Mouse (Mus musculus) forebrain, embryonic 16.5 days (tissue): ENCODE measurements around the gene Tns4. TPM values are rescaled to one million over a fixed set of nuclear protein-coding genes. Genes with fewer than 3 reads are reported as not detected.

Source experiments
- ATAC-seq: fragments of 200-750 bp; cut with Nextera tagmentation; 2 replicates; pipeline ENCODE4 v1.8.0; 2017; ENCODE audit warnings: mild to moderate bottlenecking, moderate library complexity
- H3K27ac ChIP-seq: fragments of 300-500 bp; sonication (generic); 2 replicates; pipeline ENCODE4 v1.5.1; 2014; ENCODE audit warnings: low read length, control low read depth
- H3K27me3 ChIP-seq: fragments of 300-500 bp; sonication (generic); replicated peaks from 2 replicates; pipeline ENCODE4 v1.6.1; 2014; ENCODE audit warnings: low read length; ENCODE audit not compliant: control insufficient read depth, insufficient read depth
- H3K36me3 ChIP-seq: fragments of 300-500 bp; sonication (generic); 2 replicates; pipeline ENCODE4 v1.6.1; 2014; ENCODE audit not compliant: control insufficient read depth, insufficient read depth
- H3K4me1 ChIP-seq: fragments of 300-500 bp; sonication (generic); replicated peaks from 2 replicates; pipeline ENCODE4 v1.6.1; 2014; ENCODE audit warnings: low read length; ENCODE audit not compliant: control insufficient read depth, insufficient read depth
- H3K4me2 ChIP-seq: fragments of 300-500 bp; sonication (generic); 2 replicates; pipeline ENCODE4 v1.6.1; 2014; ENCODE audit warnings: mild to moderate bottlenecking, low read length, control low read depth
- H3K4me3 ChIP-seq: fragments of 300-500 bp; sonication (generic); replicated peaks from 2 replicates; pipeline ENCODE4 v1.5.1; 2014; ENCODE audit warnings: mild to moderate bottlenecking, low read length, control low read depth
- H3K9ac ChIP-seq: fragments of 300-500 bp; sonication (generic); replicated peaks from 2 replicates; pipeline ENCODE4 v1.6.1; 2014; ENCODE audit warnings: low read depth, low read length, control low read depth
- H3K9me3 ChIP-seq: fragments of 300-500 bp; sonication (generic); 2 replicates; pipeline ENCODE4 v1.6.1; 2016; ENCODE audit warnings: low read length; ENCODE audit not compliant: control insufficient read depth
- WGBS: fragments of 180-500 bp; shearing (Covaris S2); extraction: QIAGEN DNeasy Blood & Tissue Kit; methylation state at CpG from one replicate; pipeline ENCODE4 v1.1.7; 2014; 5-methylcytosine and 5-hydroxymethylcytosine counted together
- polyA plus RNA-seq: library from polyadenylated mRNA; unstranded; fragments of >200 nt; fragmentation: Nextera tagmentation; extraction: Ambion mirVana; gene quantifications from 2 replicates; pipeline ENCODE4 v1.2.1, GENCODE M21; 2015

Gene Tns4
- polyA plus RNA-seq, 1 experiment from 2014 or later: not detected

GRCm38 (mm10) chr11:99022384-99022933, 66.6 kb downstream of the Tns4 start:
- H3K9ac ChIP-seq: no peak overlapping the region
- no peaks in the 10 kb centered on the region for H3K27me3 ChIP-seq
- 71% methylated on average over 5 of the region's 5 CpGs for WGBS
- H3K36me3 ChIP-seq: no peaks in the 10 kb centered on the region
- peak overlapping the region; percentile 55 for H3K4me3 ChIP-seq
- H3K4me2 ChIP-seq: peak overlapping the region; percentile 57
- no peaks in the 10 kb centered on the region for H3K9me3 ChIP-seq
- H3K27ac ChIP-seq: no peak overlapping the region
- no peak for ATAC-seq
- H3K4me1 ChIP-seq: peaks cover 14% of the 10 kb centered on the region

GRCm38 (mm10) chr11:99019844-99020243, 69.3 kb downstream of the Tns4 start:
- Histone ChIP-seq H3K27ac (no peak overlapping the region), H3K4me2 (no peak overlapping the region), H3K4me3 (no peak overlapping the region), H3K36me3 (no peaks in the 10 kb centered on the region), H3K27me3 (no peaks in the 10 kb centered on the region), H3K9ac (no peak overlapping the region), H3K4me1 (peaks cover 13% of the 10 kb centered on the region), H3K9me3 (no peaks in the 10 kb centered on the region)
- no peak for ATAC-seq
- WGBS: 97% methylated on average over 6 of the region's 6 CpGs

Other genes starting within 250 kb of the Tns4 start
- gene Wipf2, start 225.7 kb downstream of the Tns4 start, polyA plus RNA-seq: 4.6 and 5.1 TPM in 2 replicates
- gene Cdc6, start 181.5 kb downstream of the Tns4 start, polyA plus RNA-seq: 10.3 and 10.9 TPM in 2 replicates
- 9.5 and 10.6 TPM in 2 replicates for gene Rara, start 161.5 kb downstream of the Tns4 start, polyA plus RNA-seq
- gene Gjd3, start 106.3 kb downstream of the Tns4 start, polyA plus RNA-seq: 0.51 and 1.0 TPM in 2 replicates
- gene Top2a, start 65.1 kb downstream of the Tns4 start, polyA plus RNA-seq: 97.6 and 121 TPM in 2 replicates
- 147 and 167 TPM in 2 replicates for gene Igfbp4, start 48.1 kb downstream of the Tns4 start, polyA plus RNA-seq
- 0.16 TPM in 1 of 2 replicates, not detected in the other for gene Ccr7, start 65.8 kb upstream of the Tns4 start, polyA plus RNA-seq
- gene Smarce1, start 141.7 kb upstream of the Tns4 start, polyA plus RNA-seq: 351 and 398 TPM in 2 replicates
- 2.6 and 3.9 TPM in 2 replicates for gene Krt222, start 154.8 kb upstream of the Tns4 start, polyA plus RNA-seq
- 0.18 TPM in 1 of 2 replicates, not detected in the other for gene Krt24, start 196.0 kb upstream of the Tns4 start, polyA plus RNA-seq
- gene Krt25, start 233.6 kb upstream of the Tns4 start, polyA plus RNA-seq: not detected in 2 replicates
- gene Krt26, start 248.7 kb upstream of the Tns4 start, polyA plus RNA-seq: 0.08 TPM in 1 of 2 replicates, not detected in the other